Mouse (Mus musculus) midbrain, embryonic 12.5 days (tissue): ENCODE measurements around the gene Retsat. TPM values are rescaled to one million over a fixed set of nuclear protein-coding genes. Genes with fewer than 3 reads are reported as not detected.

Source experiments
- ATAC-seq: fragments of 200-750 bp; cut with Nextera tagmentation; 2 replicates; pipeline ENCODE4 v1.8.0; 2017; ENCODE audit warnings: low read depth, moderate TSS enrichment, moderate library complexity; ENCODE audit not compliant: low FRiP score
- H3K27ac ChIP-seq: fragments of 300-500 bp; sonication (generic); replicated peaks from 2 replicates; pipeline ENCODE4 v1.5.1; 2016; ENCODE audit warnings: mild to moderate bottlenecking
- H3K27me3 ChIP-seq: fragments of 300-500 bp; sonication (generic); 2 replicates; pipeline ENCODE4 v1.6.1; 2016; ENCODE audit warnings: mild to moderate bottlenecking
- H3K36me3 ChIP-seq: fragments of 300-500 bp; sonication (generic); 2 replicates; pipeline ENCODE4 v1.6.1; 2016
- H3K4me1 ChIP-seq: fragments of 300-500 bp; sonication (generic); 2 replicates; pipeline ENCODE4 v1.6.1; 2016
- H3K4me2 ChIP-seq: fragments of 300-500 bp; sonication (generic); replicated peaks from 2 replicates; pipeline ENCODE4 v1.6.1; 2016; ENCODE audit warnings: mild to moderate bottlenecking, moderate library complexity
- H3K4me3 ChIP-seq: fragments of 300-500 bp; sonication (generic); 2 replicates; pipeline ENCODE4 v1.5.1; 2016; ENCODE audit warnings: mild to moderate bottlenecking
- H3K9ac ChIP-seq: fragments of 300-500 bp; sonication (generic); replicated peaks from 2 replicates; pipeline ENCODE4 v1.6.1; 2016; ENCODE audit warnings: mild to moderate bottlenecking, moderate library complexity
- H3K9me3 ChIP-seq: fragments of 300-500 bp; sonication (generic); 2 replicates; pipeline ENCODE4 v1.6.1; 2016; ENCODE audit warnings: mild to moderate bottlenecking
- WGBS: fragments of 180-500 bp; shearing (Covaris S2); methylation state at CpG from one replicate; pipeline ENCODE4 v1.1.7; 2016; 5-methylcytosine and 5-hydroxymethylcytosine counted together
- polyA plus RNA-seq: library from polyadenylated mRNA; unstranded; fragments of >200 nt; fragmentation: Nextera tagmentation; extraction: Ambion mirVana; gene quantifications from 2 replicates; pipeline ENCODE4 v1.2.1, GENCODE M21; 2016

The Retsat gene
- polyA plus RNA-seq, 1 experiment from 2014 or later = 6.9 TPM

DNA sequence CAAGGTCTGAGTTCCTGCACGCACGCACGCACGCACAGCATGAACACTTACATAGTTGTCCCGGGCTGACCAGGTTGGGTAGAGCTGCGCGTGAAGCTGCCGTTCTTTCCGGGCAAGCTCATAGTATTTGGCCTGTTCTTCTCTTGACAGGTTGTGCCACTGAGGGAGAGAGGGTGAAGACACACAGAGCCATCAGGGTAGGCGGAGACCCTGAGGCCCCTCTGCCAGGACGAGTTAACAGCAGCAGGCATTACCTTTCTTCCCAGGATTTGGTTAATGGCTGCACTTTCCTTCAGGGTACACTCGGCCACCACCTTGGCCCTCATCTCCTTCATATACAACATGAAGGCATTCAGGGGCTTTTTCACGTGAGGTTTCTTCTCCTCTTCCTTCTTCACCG, 32.7 kb downstream of the Retsat start:
- Histone ChIP-seq H3K4me3 (no peak overlapping the region), H3K36me3 (peaks cover 46% of the 10 kb centered on the region), H3K9me3 (no peaks in the 10 kb centered on the region), H3K27me3 (no peaks in the 10 kb centered on the region), H3K4me2 (no peak overlapping the region), H3K9ac (no peak overlapping the region), H3K4me1 (no peaks in the 10 kb centered on the region), H3K27ac (no peak overlapping the region)
- WGBS = 92% methylated on average over 14 of the region's 14 CpGs
- no peak for ATAC-seq

DNA sequence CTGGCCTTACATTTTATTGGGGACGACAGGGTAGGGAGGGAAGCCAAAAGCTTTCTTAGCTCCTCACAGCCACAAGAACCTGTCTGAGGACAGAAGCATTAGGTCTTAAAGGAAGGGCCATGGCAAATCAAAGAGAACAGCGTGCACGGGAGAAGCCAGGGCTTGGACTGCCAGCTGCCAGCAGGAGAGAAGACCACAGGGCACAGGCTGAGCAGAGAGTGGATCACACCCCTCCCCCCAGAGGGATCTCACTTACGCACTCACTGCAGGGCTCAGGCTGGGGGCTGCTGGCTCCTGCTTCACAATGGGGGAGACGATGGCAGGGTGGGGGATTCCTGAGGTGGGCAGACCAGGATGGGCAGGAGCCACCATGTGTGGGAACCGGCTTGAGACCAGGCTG, 33.4 kb downstream of the Retsat start:
- no peaks in the 10 kb centered on the region for H3K27me3 ChIP-seq
- WGBS = 85% methylated on average over 6 of the region's 6 CpGs
- H3K4me1 ChIP-seq = no peaks in the 10 kb centered on the region
- ATAC-seq = no peak
- H3K9me3 ChIP-seq = no peaks in the 10 kb centered on the region
- H3K36me3 ChIP-seq = peaks cover 41% of the 10 kb centered on the region
- no peak overlapping the region for H3K27ac ChIP-seq
- no peak overlapping the region for H3K9ac ChIP-seq
- H3K4me2 ChIP-seq = no peak overlapping the region
- H3K4me3 ChIP-seq = no peak overlapping the region

DNA sequence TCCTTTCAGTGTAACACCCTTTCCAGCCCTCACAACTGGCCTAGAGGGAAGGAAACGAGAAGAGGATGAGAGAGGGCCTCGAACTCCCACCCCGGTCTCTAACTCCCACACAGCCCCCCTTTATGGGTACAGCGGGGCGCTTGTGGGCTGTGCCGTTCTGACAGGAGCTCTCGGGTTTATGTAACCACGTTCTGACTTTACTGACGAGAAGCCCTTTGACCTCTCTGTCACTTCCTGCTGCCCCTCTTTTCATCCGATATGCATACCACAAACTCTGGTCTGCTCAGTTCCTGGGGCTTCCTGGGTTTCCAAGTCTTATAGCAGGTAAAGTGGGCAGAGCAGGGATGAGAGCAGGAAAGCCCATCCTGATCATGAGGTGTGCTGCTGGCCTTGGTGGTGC, 36.0 kb downstream of the Retsat start:
- 77% methylated on average over 10 of the region's 10 CpGs for WGBS
- no peak for ATAC-seq

DNA sequence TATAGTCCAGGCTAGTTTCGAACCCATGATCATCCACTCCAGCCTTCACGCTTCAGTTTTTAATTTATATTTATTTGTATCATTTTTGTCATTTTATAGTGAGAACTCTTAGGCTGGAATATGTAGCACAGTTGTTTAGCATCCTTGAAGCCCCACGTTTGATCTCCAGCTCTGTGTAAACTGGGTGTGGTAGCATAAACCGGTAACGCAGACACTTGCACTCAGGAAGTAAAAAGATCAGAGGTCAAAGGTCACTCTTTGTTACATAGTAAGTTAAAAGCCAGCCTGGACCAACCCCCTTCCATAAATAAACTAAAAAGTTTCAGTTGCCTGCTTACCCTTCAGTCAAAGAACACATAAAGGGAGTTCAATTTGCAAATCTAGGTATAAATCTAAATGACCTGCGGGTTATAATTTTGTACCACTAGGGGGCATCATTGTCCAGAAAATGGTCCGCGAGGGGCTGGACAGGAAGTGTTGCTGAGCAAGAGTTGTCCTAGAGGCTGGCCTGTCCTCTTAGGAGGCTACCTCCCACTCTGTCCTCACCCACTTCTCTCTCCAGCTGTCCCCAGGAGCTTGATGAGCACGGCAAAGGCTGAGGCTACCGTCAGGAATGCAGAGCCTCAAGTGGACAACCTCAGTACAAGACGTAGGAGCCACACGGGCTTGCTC, 37.6 kb downstream of the Retsat start:
- no peak overlapping the region for H3K4me2 ChIP-seq
- H3K27ac ChIP-seq = no peak overlapping the region
- WGBS = 59% methylated on average over 12 of the region's 12 CpGs
- H3K36me3 ChIP-seq = peaks cover 11% of the 10 kb centered on the region; the same call in 1 of the 2 replicates
- no peaks in the 10 kb centered on the region for H3K4me1 ChIP-seq
- H3K27me3 ChIP-seq = no peaks in the 10 kb centered on the region
- ATAC-seq = peak; percentile 64
- H3K9ac ChIP-seq = no peak overlapping the region
- H3K4me3 ChIP-seq = no peak overlapping the region
- no peaks in the 10 kb centered on the region for H3K9me3 ChIP-seq

More for the DNA sequence above, 36.0 kb downstream of the Retsat start:
- Histone ChIP-seq H3K9ac (no peak overlapping the region), H3K4me1 (no peaks in the 10 kb centered on the region), H3K4me3 (no peak overlapping the region), H3K27ac (no peak overlapping the region), H3K9me3 (no peaks in the 10 kb centered on the region), H3K36me3 (peaks cover 23% of the 10 kb centered on the region), H3K4me2 (no peak overlapping the region), H3K27me3 (no peaks in the 10 kb centered on the region)

DNA sequence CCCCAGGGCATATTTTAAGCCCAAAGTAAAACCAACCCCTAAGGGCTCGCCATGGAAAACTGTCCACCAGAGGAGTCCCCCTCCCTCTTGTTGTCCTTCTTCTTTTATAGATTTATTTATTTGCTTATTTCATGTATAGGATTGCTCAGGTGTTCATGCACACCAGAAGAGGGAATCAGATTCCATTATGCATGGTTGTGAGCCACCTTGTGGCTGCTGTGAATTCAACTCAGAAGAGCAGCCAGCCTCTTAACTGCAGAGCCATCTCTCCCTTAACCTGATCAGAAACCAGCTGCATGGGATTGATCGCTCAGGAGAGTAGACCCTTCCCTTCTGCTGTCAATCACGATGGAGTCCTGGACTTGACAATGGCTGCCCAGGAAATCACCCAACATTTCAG, 38.7 kb downstream of the Retsat start:
- WGBS = 82% methylated on average over 3 of the region's 3 CpGs
- H3K4me2 ChIP-seq = no peak overlapping the region
- H3K36me3 ChIP-seq = peaks cover under 1% of the 10 kb centered on the region; the same call in 1 of the 2 replicates
- ATAC-seq = no peak
- no peak overlapping the region for H3K9ac ChIP-seq
- no peaks in the 10 kb centered on the region for H3K27me3 ChIP-seq
- no peaks in the 10 kb centered on the region for H3K4me1 ChIP-seq
- no peak overlapping the region for H3K4me3 ChIP-seq
- H3K9me3 ChIP-seq = no peaks in the 10 kb centered on the region
- no peak overlapping the region for H3K27ac ChIP-seq

DNA sequence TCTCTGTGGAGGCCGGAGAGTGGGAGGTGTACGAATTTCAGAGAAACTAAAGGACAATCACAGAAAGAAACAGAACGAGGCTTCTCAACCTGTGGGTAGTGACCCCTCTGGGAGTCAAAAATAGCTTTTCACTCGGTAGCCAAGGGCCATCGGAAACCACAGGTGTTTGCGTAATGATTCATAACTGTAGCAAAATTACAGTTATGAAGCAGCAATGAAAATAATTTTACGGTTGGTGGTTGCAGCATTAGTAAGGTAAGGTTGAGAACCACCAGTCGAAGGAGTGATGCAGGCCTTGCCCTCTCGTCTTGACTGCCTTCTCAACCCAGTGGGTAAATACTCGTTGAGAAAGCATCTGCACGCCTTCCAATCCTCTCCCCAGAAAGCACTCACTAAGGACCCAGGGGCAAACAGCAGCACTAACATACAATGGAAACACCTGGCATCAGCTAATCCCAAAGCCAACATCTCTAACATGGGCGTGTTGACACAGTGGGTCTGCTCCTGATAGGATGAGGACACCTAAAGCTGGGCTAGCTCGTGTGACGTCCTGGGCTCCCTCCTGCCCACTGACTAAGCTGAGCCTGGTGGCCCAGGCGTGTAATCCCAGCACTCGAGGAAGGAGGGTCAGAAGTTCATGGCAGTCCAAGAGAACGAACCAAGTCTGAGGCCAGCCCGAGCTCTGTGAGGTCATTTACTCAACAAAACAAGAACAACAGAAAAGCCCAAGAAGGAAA, 43.1 kb downstream of the Retsat start:
- no peaks in the 10 kb centered on the region for H3K9me3 ChIP-seq
- no peaks in the 10 kb centered on the region for H3K27me3 ChIP-seq
- no peak overlapping the region for H3K9ac ChIP-seq
- 0 out of 2 replicates have a peak, but pooled peaks cover 3% of the 10 kb centered on the region for H3K4me1 ChIP-seq
- no peak overlapping the region for H3K27ac ChIP-seq
- no peak for ATAC-seq
- H3K4me3 ChIP-seq = no peak overlapping the region
- no peak overlapping the region for H3K4me2 ChIP-seq
- no peaks in the 10 kb centered on the region for H3K36me3 ChIP-seq
- 78% methylated on average over 18 of the region's 18 CpGs for WGBS

DNA sequence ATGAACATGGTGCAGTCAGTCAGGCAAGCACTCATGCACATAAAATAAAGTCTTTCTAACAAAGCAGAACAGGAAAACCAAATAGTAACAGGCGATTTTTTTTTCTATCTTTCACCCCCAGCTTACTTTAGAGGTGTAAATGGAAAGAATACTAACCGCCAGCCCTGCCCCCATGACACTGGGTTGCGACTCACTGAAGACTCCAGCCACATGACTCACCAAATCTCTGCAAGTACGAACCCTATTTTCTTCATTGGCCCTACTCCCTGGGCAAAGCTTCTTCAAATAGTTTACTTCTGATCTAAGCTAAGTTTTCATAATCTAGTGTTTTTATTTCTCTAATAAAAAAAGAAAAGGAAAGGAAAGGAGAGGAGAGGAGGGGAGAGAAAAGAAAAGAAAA, 46.3 kb downstream of the Retsat start:
- H3K27ac ChIP-seq = no peak overlapping the region
- ATAC-seq = no peak
- H3K9me3 ChIP-seq = no peaks in the 10 kb centered on the region
- H3K27me3 ChIP-seq = no peaks in the 10 kb centered on the region
- H3K4me2 ChIP-seq = no peak overlapping the region
- H3K4me1 ChIP-seq = 0 out of 2 replicates have a peak, but pooled peaks cover 3% of the 10 kb centered on the region
- H3K4me3 ChIP-seq = no peak overlapping the region
- H3K9ac ChIP-seq = no peak overlapping the region
- H3K36me3 ChIP-seq = no peaks in the 10 kb centered on the region
- WGBS = 81% methylated on average over 4 of the region's 4 CpGs

DNA sequence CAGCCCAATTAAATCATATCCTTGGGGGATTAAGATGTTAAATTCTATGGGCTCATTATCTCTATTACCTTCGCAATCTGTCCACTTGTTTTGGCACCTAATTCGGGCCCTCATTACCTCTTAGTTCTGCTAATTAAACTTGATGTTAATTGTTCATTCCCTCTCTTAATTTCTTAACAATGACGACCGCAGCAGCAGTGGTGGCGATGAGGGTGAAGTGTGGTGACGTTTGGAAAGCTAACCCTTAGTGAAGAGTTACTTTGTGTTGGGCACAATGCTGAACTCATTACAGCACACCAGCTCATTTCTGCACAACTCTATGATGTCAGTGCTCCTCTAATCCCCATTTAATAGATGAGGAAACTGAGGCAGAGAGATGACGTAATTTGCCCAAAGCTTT, 47.1 kb downstream of the Retsat start:
- Histone ChIP-seq H3K36me3 (no peaks in the 10 kb centered on the region), H3K4me3 (no peak overlapping the region), H3K9me3 (no peaks in the 10 kb centered on the region), H3K4me1 (0 out of 2 replicates have a peak, but pooled peaks cover 3% of the 10 kb centered on the region), H3K27me3 (no peaks in the 10 kb centered on the region), H3K4me2 (no peak overlapping the region), H3K27ac (no peak overlapping the region), H3K9ac (no peak overlapping the region)
- ATAC-seq = no peak; the same call in 1 of the 2 replicates
- WGBS = 88% methylated on average over 7 of the region's 7 CpGs

DNA sequence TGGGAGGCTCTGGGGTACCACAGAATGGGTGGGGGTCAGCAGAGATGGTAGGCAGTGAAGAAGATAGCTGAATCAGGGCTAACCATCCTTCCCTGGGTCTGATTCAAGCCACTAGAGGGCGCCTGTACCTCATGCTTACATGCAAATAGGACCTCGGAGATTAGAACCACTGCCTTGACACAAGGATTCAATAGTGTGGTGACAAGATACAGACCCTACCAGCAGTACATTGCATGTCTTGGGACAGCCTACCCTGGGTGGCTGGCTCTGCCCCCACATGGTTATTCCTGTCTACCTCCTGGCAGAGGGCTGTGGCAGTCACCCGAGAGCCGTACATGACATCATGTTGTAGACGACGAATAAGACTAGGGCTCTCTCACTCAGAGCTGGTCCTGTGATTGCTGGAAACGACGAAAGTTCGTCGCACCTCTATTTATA, 49.1 kb downstream of the Retsat start:
- WGBS = 66% methylated on average over 10 of the region's 10 CpGs
- Histone ChIP-seq H3K27me3 (no peaks in the 10 kb centered on the region), H3K4me3 (no peak overlapping the region), H3K9ac (no peak overlapping the region), H3K4me2 (no peak overlapping the region), H3K4me1 (0 out of 2 replicates have a peak, but pooled peaks cover 3% of the 10 kb centered on the region), H3K27ac (no peak overlapping the region), H3K36me3 (no peaks in the 10 kb centered on the region), H3K9me3 (no peaks in the 10 kb centered on the region)
- ATAC-seq = peak; percentile 60; the same call in 1 of the 2 replicates

DNA sequence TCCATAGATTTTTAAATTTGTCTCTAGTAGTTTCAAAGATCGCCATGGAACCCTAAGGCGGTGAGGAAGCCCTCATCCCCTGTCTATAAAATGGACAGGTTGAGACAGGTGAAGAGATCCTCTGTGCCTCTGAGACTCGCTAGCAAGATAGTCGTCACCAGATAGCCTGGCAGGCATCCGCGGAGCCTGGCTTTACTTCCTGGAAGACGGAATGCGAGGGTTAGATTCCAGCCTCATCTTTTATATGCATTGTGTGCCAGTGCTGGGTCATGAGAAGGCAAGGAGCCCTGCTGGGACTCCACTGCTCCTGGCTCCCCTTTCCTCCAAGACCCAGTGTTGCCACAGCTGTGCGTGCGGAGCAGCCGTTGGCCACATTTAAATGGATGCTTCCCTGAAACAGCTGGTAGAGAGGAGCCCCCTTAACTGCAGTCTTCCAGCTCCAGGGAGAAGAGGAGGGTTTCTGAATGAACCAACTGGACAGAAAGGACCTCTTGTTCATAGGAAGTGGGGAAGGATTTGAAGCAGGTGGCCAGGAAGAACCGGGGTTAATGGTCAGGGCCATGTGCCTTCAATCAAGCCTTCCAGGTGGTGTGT, 49.8 kb downstream of the Retsat start:
- 60% methylated on average over 12 of the region's 12 CpGs for WGBS
- no peak overlapping the region for H3K27ac ChIP-seq
- H3K4me1 ChIP-seq = 0 out of 2 replicates have a peak, but pooled peaks cover 3% of the 10 kb centered on the region
- no peaks in the 10 kb centered on the region for H3K27me3 ChIP-seq
- H3K4me3 ChIP-seq = no peak overlapping the region
- no peak overlapping the region for H3K4me2 ChIP-seq
- no peaks in the 10 kb centered on the region for H3K36me3 ChIP-seq
- no peaks in the 10 kb centered on the region for H3K9me3 ChIP-seq
- ATAC-seq = no peak
- H3K9ac ChIP-seq = no peak overlapping the region

DNA sequence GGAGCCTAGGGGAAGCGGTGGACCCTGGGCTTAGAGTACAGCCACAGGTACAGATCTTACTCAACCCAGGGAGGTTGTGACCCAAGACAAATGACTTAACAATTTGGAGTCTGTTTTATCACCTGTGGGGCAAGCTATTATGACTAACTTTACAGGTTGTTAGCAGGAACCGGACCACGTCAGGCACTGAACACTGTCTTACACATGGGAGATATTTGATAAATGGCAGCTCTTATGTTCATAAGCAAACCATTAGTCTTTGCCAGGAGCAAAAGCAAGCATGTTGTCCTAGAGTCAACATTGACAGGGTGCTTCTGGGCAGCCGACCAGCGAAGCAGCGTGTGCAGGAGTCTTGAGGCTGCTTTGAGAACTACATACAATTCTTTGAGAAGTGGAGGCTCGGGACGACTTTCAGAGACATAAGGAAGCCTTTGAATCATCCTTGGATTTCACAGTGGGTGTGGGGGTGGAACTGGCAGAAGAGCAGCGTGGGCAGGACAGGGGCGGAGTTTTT, 52.1 kb downstream of the Retsat start:
- H3K4me1 ChIP-seq = peaks cover 16% of the 10 kb centered on the region; the same call in 1 of the 2 replicates
- H3K9me3 ChIP-seq = no peaks in the 10 kb centered on the region
- no peak overlapping the region for H3K27ac ChIP-seq
- no peak overlapping the region for H3K4me2 ChIP-seq
- WGBS = 86% methylated on average over 10 of the region's 10 CpGs
- H3K4me3 ChIP-seq = no peak overlapping the region
- no peaks in the 10 kb centered on the region for H3K36me3 ChIP-seq
- no peak for ATAC-seq
- H3K9ac ChIP-seq = no peak overlapping the region
- H3K27me3 ChIP-seq = no peaks in the 10 kb centered on the region

DNA sequence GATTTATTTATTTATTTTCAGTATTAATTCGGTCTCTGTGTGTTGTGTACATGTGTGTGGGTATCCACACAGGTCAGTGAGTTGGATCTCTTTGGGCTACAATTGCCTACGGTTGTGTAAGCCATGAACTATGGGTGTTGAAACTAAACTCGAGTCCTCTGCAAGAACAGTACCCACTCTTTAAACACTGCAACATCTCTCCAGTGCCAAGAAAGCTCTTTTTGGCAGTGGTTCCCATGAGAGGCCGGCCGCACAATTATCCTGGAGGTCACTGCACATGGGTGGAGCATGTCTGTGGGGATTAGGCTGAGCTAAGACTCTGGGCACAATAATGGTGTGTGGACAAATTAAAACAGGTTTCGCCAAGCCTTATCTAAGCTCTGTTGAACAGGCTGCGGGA, 55.1 kb downstream of the Retsat start:
- H3K27ac ChIP-seq = no peak overlapping the region
- H3K4me2 ChIP-seq = no peak overlapping the region
- no peaks in the 10 kb centered on the region for H3K9me3 ChIP-seq
- 57% methylated on average over 7 of the region's 7 CpGs for WGBS
- no peak overlapping the region for H3K4me3 ChIP-seq
- H3K36me3 ChIP-seq = no peaks in the 10 kb centered on the region
- no peaks in the 10 kb centered on the region for H3K27me3 ChIP-seq
- peaks cover 30% of the 10 kb centered on the region; the same call in 1 of the 2 replicates for H3K4me1 ChIP-seq
- ATAC-seq = no peak
- no peak overlapping the region for H3K9ac ChIP-seq
